Mouse (Mus musculus): ENCODE results near the gene Olfr48. TPM values are rescaled to one million over a fixed set of nuclear protein-coding genes. Genes with fewer than 3 reads are reported as not detected.

The Olfr48 gene
- not detected in 2 replicates for total RNA-seq (2017)

GRCm38 (mm10) chr2:89848105-89848504 is at the start of gene Olfr48:
Gene Olfr48 (minus strand): TSS chr2:89848205.
- no peak for ATAC-seq (replicated peaks; ENCODE audit: low read depth, poor library complexity, severe bottlenecking)

GRCm38 (mm10) chr2:89878137-89878536 is 30.1 kb upstream of the Olfr48 start, which contains the start of gene Olfr1257:
Gene Olfr1257 (plus strand): TSS chr2:89878437.
- ATAC-seq (replicated peaks; ENCODE audit: low read depth, poor library complexity, severe bottlenecking): no peak

GRCm38 (mm10) chr2:89849230-89849629 is 1.2 kb upstream of the Olfr48 start:
- no peak for ATAC-seq (replicated peaks; ENCODE audit: low read depth, poor library complexity, severe bottlenecking)

GRCm38 (mm10) chr2:89841455-89841854 is 6.5 kb downstream of the Olfr48 start, which contains the start of gene Olfr1256:
Gene Olfr1256 (minus strand): TSS chr2:89841555.
- no peak for ATAC-seq (replicated peaks; ENCODE audit: low read depth, poor library complexity, severe bottlenecking)

- no peak for ATAC-seq (replicated peaks; ENCODE audit: low read depth, poor library complexity, severe bottlenecking)
Measured at GRCm38 (mm10) chr2:89820216-89820615, 27.8 kb downstream of the Olfr48 start.

- no peak for ATAC-seq (replicated peaks; ENCODE audit: low read depth, poor library complexity, severe bottlenecking)
Measured at GRCm38 (mm10) chr2:89811751-89812150, 36.3 kb downstream of the Olfr48 start, which contains the start of gene Olfr1255. Gene Olfr1255 (plus strand): TSS chr2:89812051.

- no peak for ATAC-seq (replicated peaks; ENCODE audit: low read depth, poor library complexity, severe bottlenecking)
Measured at GRCm38 (mm10) chr2:89810751-89811150, 37.3 kb downstream of the Olfr48 start.

GRCm38 (mm10) chr2:89799583-89799982 is 48.4 kb downstream of the Olfr48 start:
- no peak for ATAC-seq (replicated peaks; ENCODE audit: low read depth, poor library complexity, severe bottlenecking)

GRCm38 (mm10) chr2:89793519-89793918 is 54.5 kb downstream of the Olfr48 start, which contains the start of gene Olfr1254:
Gene Olfr1254 (minus strand): TSS chr2:89793619.
- ATAC-seq (replicated peaks; ENCODE audit: low read depth, poor library complexity, severe bottlenecking): no peak

Other genes with a start within 250 kb of the Olfr48 start
- not detected in 2 replicates for gene Olfr1247, start 234.1 kb downstream of the Olfr48 start, total RNA-seq (2017)
- gene Olfr1248, start 230.0 kb downstream of the Olfr48 start, total RNA-seq (2017): not detected in 2 replicates
- not detected in 2 replicates for gene Olfr1249, start 213.2 kb downstream of the Olfr48 start, total RNA-seq (2017)
- not detected in 2 replicates for gene Olfr1250, start 186.7 kb downstream of the Olfr48 start, total RNA-seq (2017)
- gene Olfr1251, start 176.3 kb downstream of the Olfr48 start, total RNA-seq (2017): not detected in 2 replicates
- not detected in 2 replicates for gene Olfr1252, start 123.2 kb downstream of the Olfr48 start, total RNA-seq (2017)
- gene Olfr1253, start 91.1 kb downstream of the Olfr48 start, total RNA-seq (2017): not detected in 2 replicates
- gene Olfr1254, start 54.6 kb downstream of the Olfr48 start, total RNA-seq (2017): not detected in 2 replicates
- gene Olfr1255, start 36.2 kb downstream of the Olfr48 start, total RNA-seq (2017): not detected in 2 replicates
- gene Olfr1256, start 6.7 kb downstream of the Olfr48 start, total RNA-seq (2017): not detected in 2 replicates
- not detected in 2 replicates for gene Olfr1257, start 30.2 kb upstream of the Olfr48 start, total RNA-seq (2017)
- gene Olfr1258, start 79.1 kb upstream of the Olfr48 start, total RNA-seq (2017): not detected in 2 replicates
- gene Olfr1259, start 100.5 kb upstream of the Olfr48 start, total RNA-seq (2017): not detected in 2 replicates
- gene Olfr1260, start 126.1 kb upstream of the Olfr48 start, total RNA-seq (2017): not detected in 2 replicates
- gene Olfr1261, start 143.0 kb upstream of the Olfr48 start, total RNA-seq (2017): not detected in 2 replicates
- not detected in 2 replicates for gene Olfr1262, start 151.9 kb upstream of the Olfr48 start, total RNA-seq (2017)
- gene Olfr1263, start 163.9 kb upstream of the Olfr48 start, total RNA-seq (2017): not detected in 2 replicates
- gene Olfr1264, start 177.4 kb upstream of the Olfr48 start, total RNA-seq (2017): not detected in 2 replicates
- gene Olfr1265, start 187.1 kb upstream of the Olfr48 start, total RNA-seq (2017): not detected in 2 replicates
- not detected in 2 replicates for gene Olfr140, start 215.4 kb upstream of the Olfr48 start, total RNA-seq (2017)

All from common myeloid progenitor, adult 5-6 weeks (primary cell).